Mouse (Mus musculus) lung, adult 2 months (tissue): ENCODE results near the gene Sh3kbp1.

Experiments used
- CTCF ChIP-seq: fragments of 200-500 bp; IDR thresholded peaks from 2 replicates; pipeline ENCODE4 v1.5.1; 2011; ENCODE audit warnings: mild to moderate bottlenecking, low read length, control low read depth; ENCODE audit not compliant: insufficient read depth
- POLR2A ChIP-seq: fragments of 200-500 bp; IDR thresholded peaks from 2 replicates; pipeline ENCODE4 v1.6.1; 2011; ENCODE audit warnings: low read depth, mild to moderate bottlenecking, control low read depth, low read length, borderline replicate concordance; ENCODE audit errors: extremely low read depth

GRCm38 (mm10) chrX:159778787-159779186, 151.7 kb downstream of the Sh3kbp1 start:
- TF ChIP-seq CTCF (no peak), POLR2A (no peak)
